ENCODE assay signal across 22 mouse cellular contexts in the genomic region with DNA sequence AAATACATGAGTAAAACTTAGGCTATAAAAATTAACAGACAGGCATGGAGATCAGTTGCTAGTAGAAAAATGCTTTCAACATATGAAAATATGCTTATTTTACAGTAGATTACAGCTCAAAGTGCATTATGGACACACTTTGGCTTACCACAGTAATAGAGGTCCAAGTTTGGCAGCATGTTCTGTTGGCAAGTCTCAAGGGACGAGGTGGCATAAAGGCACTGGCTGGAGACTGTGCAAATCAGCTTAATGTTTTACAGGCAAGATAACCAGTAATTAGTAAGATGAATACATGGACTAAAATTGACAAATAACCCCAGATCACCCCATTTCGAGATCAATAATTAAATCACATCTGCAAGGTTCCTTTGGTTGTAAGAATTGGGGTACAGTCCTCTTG.
DNase-seq lines count a peak whose midpoint lies in the region; ATAC-seq and TF ChIP-seq lines count a peak whose summit lies in the region.
"Had no signal": no experiment of that assay in that cellular context is flagged by ENCODE, and none has a peak within 500 bp of the region (broad histone marks: within the 10 kb centered on the region; RNA-seq: fewer than 3 reads in every experiment).

No protein-coding gene starts in this region.

- H3K36me3 ChIP-seq in kidney, adult 2 months (ENCODE audit: control insufficient read depth, insufficient read depth, low read length), result no peaks in the 10 kb centered on the region
- no peaks in the 10 kb centered on the region for H3K36me3 ChIP-seq in liver, adult 2 months (ENCODE audit: control insufficient read depth, insufficient read depth, low read length)
- H3K36me3 ChIP-seq in liver, embryonic 11.5 days (ENCODE audit: control insufficient read depth, insufficient read depth, low read length), result no peaks in the 10 kb centered on the region
- H3K36me3 ChIP-seq: embryonic facial prominence, embryonic 13.5 days; embryonic facial prominence, embryonic 15.5 days; forebrain, embryonic 10.5 days; forebrain, embryonic 12.5 days had no signal

- no peak for ATAC-seq in liver, embryonic 11.5 days (replicated peaks; ENCODE audit: low FRiP score)
- ATAC-seq: forebrain, embryonic 14.5 days; forebrain, embryonic 16.5 days had no signal

- peak; percentile 60 for DNase-seq in kidney, adult 2 months
- DNase-seq in kidney, adult 18-20 months, result no peak
- peak; percentile 57 for DNase-seq in kidney, adult 9 months
- DNase-seq in kidney, postnatal 14 days, result no peak
- DNase-seq in liver, adult 2 months (ENCODE audit: extremely low read depth, low read depth, low spot score), result peak; percentile 40
- DNase-seq in liver, embryonic 11.5 days (ENCODE audit: low spot score), result no peak
- DNase-seq: adrenal gland, adult 8-10 months; adrenal gland, postnatal 25 days; cerebellum, adult 11 months; cerebellum, adult 18-20 months; cerebellum, adult 8-10 months; cerebellum, adult 9-11 months; cerebellum, postnatal 14 days; cerebellum, postnatal 36 days; embryo, embryonic 11 days had no signal

- no peak overlapping the region for H3K9ac ChIP-seq in liver, adult 2 months (ENCODE audit: low read depth, low read length)
- no peak overlapping the region for H3K9ac ChIP-seq in liver, embryonic 11.5 days (ENCODE audit: low read depth, low read length)
- H3K9ac ChIP-seq: embryonic facial prominence, embryonic 13.5 days; embryonic facial prominence, embryonic 15.5 days; forebrain, embryonic 12.5 days had no signal

- TF ChIP-seq POLR2A in kidney, adult 2 months (IDR thresholded peaks at IDR 0.05; ENCODE audit: low read depth, low read length), result no peak
- no peak for TF ChIP-seq POLR2A in liver, adult 2 months (IDR thresholded peaks at IDR 0.05; ENCODE audit: extremely low read depth, insufficient read depth, low read length)

- H3K4me2 ChIP-seq in liver, embryonic 11.5 days, result no peak overlapping the region
- H3K4me2 ChIP-seq: embryonic facial prominence, embryonic 13.5 days; embryonic facial prominence, embryonic 15.5 days; forebrain, embryonic 12.5 days had no signal

- H3K27ac ChIP-seq in kidney, adult 2 months (ENCODE audit: insufficient read depth, low read depth, low read length), result no peak overlapping the region
- no peak overlapping the region for H3K27ac ChIP-seq in liver, adult 2 months (replicated peaks; ENCODE audit: insufficient read depth, low read depth, low read length)
- H3K27ac ChIP-seq in liver, embryonic 11.5 days (ENCODE audit: low read depth, low read length), result no peak overlapping the region
- H3K27ac ChIP-seq: embryonic facial prominence, embryonic 13.5 days; embryonic facial prominence, embryonic 15.5 days; forebrain, embryonic 10.5 days; forebrain, embryonic 12.5 days had no signal

- H3K27me3 ChIP-seq in kidney, adult 2 months (replicated peaks; ENCODE audit: control insufficient read depth, insufficient read depth, low read length), result no peaks in the 10 kb centered on the region
- no peaks in the 10 kb centered on the region for H3K27me3 ChIP-seq in liver, adult 2 months (ENCODE audit: control insufficient read depth, insufficient read depth, low read length)
- H3K27me3 ChIP-seq in liver, embryonic 11.5 days (replicated peaks; ENCODE audit: control insufficient read depth, insufficient read depth, low read length), result no peaks in the 10 kb centered on the region
- H3K27me3 ChIP-seq: embryonic facial prominence, embryonic 13.5 days; embryonic facial prominence, embryonic 15.5 days; forebrain, embryonic 12.5 days had no signal

- 0 out of 2 replicates have a peak, but pooled peaks cover 2% of the 10 kb centered on the region for H3K9me3 ChIP-seq in liver, embryonic 11.5 days (ENCODE audit: control insufficient read depth, low read length)
- H3K9me3 ChIP-seq: embryonic facial prominence, embryonic 13.5 days; embryonic facial prominence, embryonic 15.5 days; forebrain, embryonic 10.5 days; forebrain, embryonic 12.5 days had no signal

- peaks cover 8% of the 10 kb centered on the region for H3K4me1 ChIP-seq in kidney, adult 2 months (ENCODE audit: control insufficient read depth, insufficient read depth, low read length)
- H3K4me1 ChIP-seq in liver, adult 2 months (ENCODE audit: control insufficient read depth, insufficient read depth, low read length), result no peaks in the 10 kb centered on the region
- H3K4me1 ChIP-seq in liver, embryonic 11.5 days (replicated peaks; ENCODE audit: control insufficient read depth, insufficient read depth, low read length), result no peaks in the 10 kb centered on the region; the same call in 1 of the 2 replicates
- H3K4me1 ChIP-seq: embryonic facial prominence, embryonic 13.5 days; embryonic facial prominence, embryonic 15.5 days; forebrain, embryonic 10.5 days; forebrain, embryonic 12.5 days had no signal

- TF ChIP-seq CTCF in kidney, adult 2 months (conservative IDR thresholded peaks at IDR 0.05; ENCODE audit: insufficient read depth, insufficient read length, low read depth, low read length), result no peak
- no peak for TF ChIP-seq CTCF in liver, adult 2 months (IDR thresholded peaks at IDR 0.05; ENCODE audit: low read depth, low read length)

- WGBS in kidney, adult 2 months, result 42% methylated on average over 2 of the region's 2 CpGs
- 36% methylated on average over 2 of the region's 2 CpGs for WGBS in liver, adult 2 months
- 66% methylated on average over 2 of the region's 2 CpGs for WGBS in liver, embryonic 11.5 days

- H3K79me2 ChIP-seq in liver, adult 2 months (ENCODE audit: control insufficient read depth, insufficient read depth, low read length), result no peaks in the 10 kb centered on the region

- H3K4me3 ChIP-seq in kidney, adult 2 months (ENCODE audit: insufficient read depth, low read depth, low read length), result no peak overlapping the region
- no peak overlapping the region for H3K4me3 ChIP-seq in liver, adult 2 months (ENCODE audit: insufficient read depth, low read depth, low read length)
- H3K4me3 ChIP-seq in liver, embryonic 11.5 days (ENCODE audit: low read depth, low read length), result no peak overlapping the region
- H3K4me3 ChIP-seq: embryonic facial prominence, embryonic 13.5 days; embryonic facial prominence, embryonic 15.5 days; erythroblast, embryonic 14.5 days; forebrain, embryonic 10.5 days; forebrain, embryonic 12.5 days had no signal

Comparison
In these comparisons a context has a peak if more than half of its experiments do, and no peak if none do; other contexts are left out.
1. DNase-seq: peak in kidney, adult 2 months (single experiment), kidney, adult 9 months (single experiment) and liver, adult 2 months (single experiment); none in kidney, adult 18-20 months (single experiment), kidney, postnatal 14 days (single experiment) and liver, embryonic 11.5 days (single experiment).